In genomic region chr17:32363821-32364301, GRCm38 (mm10) we compare ENCODE assay signal across 8 mouse cellular contexts. TPM values are rescaled to one million over a fixed set of nuclear protein-coding genes. Genes with fewer than 3 reads are reported as not detected.
A peak's percentile ranks its signal among the peaks of the same experiment; 100 is the strongest.
DNase-seq lines count a peak whose midpoint lies in the region; ATAC-seq and TF ChIP-seq lines count a peak whose summit lies in the region.

No protein-coding gene starts in this region.

- peak overlapping the region; percentile 93 for H3K9ac ChIP-seq in CH12.LX (ENCODE audit: insufficient read depth, low read depth)
- peak overlapping the region; percentile 81 for H3K9ac ChIP-seq in embryonic facial prominence, embryonic 15.5 days
- peak overlapping the region; percentile 95 for H3K9ac ChIP-seq in intestine, postnatal 0 days (ENCODE audit: low read depth, low read length)

- dilution Hi-C loops in CH12.LX (cut with MboI; ENCODE audit: extremely low pct_ligation_motif_present, extremely low pct_unique_long_range_greater_than_20kb, low sequenced_read_pairs): no loop called here

- H3K27ac ChIP-seq in heart, embryonic 10.5 days: peak overlapping the region; percentile 98
- H3K27ac ChIP-seq in CH12.LX (ENCODE audit: insufficient read depth, low read depth): no peak overlapping the region
- H3K27ac ChIP-seq in embryonic facial prominence, embryonic 15.5 days (replicated peaks): peak overlapping the region; percentile 74
- 0 out of 2 replicates have a peak overlapping the region, but pooled peaks have one; percentile 41 for H3K27ac ChIP-seq in intestine, postnatal 0 days (ENCODE audit: low read depth, low read length)

- TF ChIP-seq CTCF in CH12.LX (conservative IDR thresholded peaks at IDR 0.05 in 1 of 2, IDR thresholded peaks at IDR 0.05 in 1 of 2; ENCODE audit: low read depth in 2 of 2, low read length in 2 of 2): no peak
- TF ChIP-seq CTCF in intestine, postnatal 0 days (IDR thresholded peaks at IDR 0.05; ENCODE audit: low read depth): no peak

- peaks cover 44% of the 10 kb centered on the region for H3K36me3 ChIP-seq in heart, embryonic 10.5 days
- H3K36me3 ChIP-seq in CH12.LX (replicated peaks in 1 of 2; ENCODE audit: control insufficient read depth in 1 of 2, insufficient read depth in 1 of 2, low read length in 1 of 2) (peaks cover 29 to 43% of the 10 kb centered on the region in 2 experiments), myocyte (ENCODE audit: control insufficient read depth, insufficient read depth) (peaks cover 16% of the 10 kb centered on the region)
- H3K36me3 ChIP-seq in embryonic facial prominence, embryonic 15.5 days: peaks cover 37% of the 10 kb centered on the region
- H3K36me3 ChIP-seq in intestine, postnatal 0 days (ENCODE audit: control insufficient read depth, insufficient read depth): peaks cover 38% of the 10 kb centered on the region

- H3ac ChIP-seq in myocyte (ENCODE audit: control insufficient read depth, insufficient read length): peak overlapping the region; percentile 87

- in situ Hi-C loops in CH12.LX (cut with MboI; ENCODE audit: low pct_ligation_motif_present, low pct_unique_long_range_greater_than_20kb, low sequenced_read_pairs): no loop called here

- DNase-seq in heart, embryonic 10.5 days (ENCODE audit: low spot score): peak; percentile 77
- DNase-seq in heart, postnatal 14 days: no peak
- peak; percentile 25 for DNase-seq in CH12.LX (ENCODE audit: extremely low read depth)
- DNase-seq in layer of hippocampus, postnatal 10 days (ENCODE audit: low spot score in 2 of 2): no peak
- DNase-seq in frontal cortex, postnatal 14 days (ENCODE audit: low spot score in 2 of 2): no peak

- H3K4me2 ChIP-seq in CH12.LX (ENCODE audit: insufficient read depth, low read depth, poor library complexity, severe bottlenecking): peak overlapping the region; percentile 92
- peak overlapping the region; percentile 51 for H3K4me2 ChIP-seq in embryonic facial prominence, embryonic 15.5 days (replicated peaks)
- H3K4me2 ChIP-seq in intestine, postnatal 0 days (replicated peaks; ENCODE audit: low read depth): peak overlapping the region; percentile 80
- H3K4me2 ChIP-seq in myocyte (ENCODE audit: low read depth): peak overlapping the region; percentile 94

- no peaks in the 10 kb centered on the region for H3K9me3 ChIP-seq in heart, embryonic 10.5 days
- no peaks in the 10 kb centered on the region for H3K9me3 ChIP-seq in CH12.LX (replicated peaks; ENCODE audit: low read length)
- no peaks in the 10 kb centered on the region for H3K9me3 ChIP-seq in embryonic facial prominence, embryonic 15.5 days (replicated peaks)
- H3K9me3 ChIP-seq in intestine, postnatal 0 days (ENCODE audit: control insufficient read depth): no peaks in the 10 kb centered on the region

- TF ChIP-seq EP300 in CH12.LX (IDR thresholded peaks at IDR 0.05; ENCODE audit: low read length): no peak

- TF ChIP-seq POLR2A in CH12.LX (IDR thresholded peaks at IDR 0.05; ENCODE audit: low read depth, low read length): no peak
- no peak for TF ChIP-seq POLR2A in myocyte (IDR thresholded peaks at IDR 0.05; ENCODE audit: insufficient read length, low read depth)

- peaks cover 35% of the 10 kb centered on the region for H3K4me1 ChIP-seq in heart, embryonic 10.5 days
- peaks cover 9 to 24% of the 10 kb centered on the region in 2 experiments for H3K4me1 ChIP-seq in CH12.LX (ENCODE audit: control insufficient read depth in 1 of 2, insufficient read depth in 2 of 2)
- H3K4me1 ChIP-seq in embryonic facial prominence, embryonic 15.5 days: peaks cover 21% of the 10 kb centered on the region
- H3K4me1 ChIP-seq in intestine, postnatal 0 days (replicated peaks; ENCODE audit: control insufficient read depth, insufficient read depth, low read length): peaks cover 5% of the 10 kb centered on the region

- no peaks in the 10 kb centered on the region for H3K27me3 ChIP-seq in heart, embryonic 10.5 days (ENCODE audit: insufficient read depth, poor library complexity, severe bottlenecking)
- H3K27me3 ChIP-seq in CH12.LX (replicated peaks) (no peaks in the 10 kb centered on the region), myocyte (ENCODE audit: control insufficient read depth, insufficient read depth, insufficient read length) (no peaks in the 10 kb centered on the region)
- H3K27me3 ChIP-seq in embryonic facial prominence, embryonic 15.5 days: no peaks in the 10 kb centered on the region
- H3K27me3 ChIP-seq in intestine, postnatal 0 days (replicated peaks; ENCODE audit: control insufficient read depth, insufficient read depth, low read length): no peaks in the 10 kb centered on the region

- intact Hi-C loops in heart, postnatal 14 days (cut with DNase I): no loop called here

- H3K79me2 ChIP-seq in CH12.LX (replicated peaks; ENCODE audit: control insufficient read depth, extremely low read depth, insufficient read depth, poor library complexity, severe bottlenecking) (peaks cover 22% of the 10 kb centered on the region), myocyte (ENCODE audit: control insufficient read depth, insufficient read depth) (peaks cover 21% of the 10 kb centered on the region)

- no peak for TF ChIP-seq RAD21 in CH12.LX (IDR thresholded peaks at IDR 0.05; ENCODE audit: low read depth, low read length)

- H3K4me3 ChIP-seq in heart, embryonic 10.5 days: peak overlapping the region; percentile 91
- H3K4me3 ChIP-seq in CH12.LX (replicated peaks in 1 of 3; ENCODE audit: low read depth in 2 of 3, low read length in 2 of 3, poor library complexity in 1 of 3): peak overlapping the region; percentile 70 to 87 (median 86)
- H3K4me3 ChIP-seq in embryonic facial prominence, embryonic 15.5 days (replicated peaks): peak overlapping the region; percentile 94
- H3K4me3 ChIP-seq in intestine, postnatal 0 days (ENCODE audit: low read depth, low read length): peak overlapping the region; percentile 97
- peak overlapping the region; percentile 46 for H3K4me3 ChIP-seq in myocyte

- peak; percentile 39 for ATAC-seq in embryonic facial prominence, embryonic 15.5 days (ENCODE audit: insufficient number of reproducible peaks, low FRiP score, low TSS enrichment, low read depth)
- peak; percentile 59 for ATAC-seq in intestine, postnatal 0 days

- WGBS in heart, embryonic 10.5 days: under 1% methylated on average over 37 of the region's 50 CpGs
- under 1% methylated on average over 27 of the region's 50 CpGs for WGBS in embryonic facial prominence, embryonic 15.5 days
- WGBS in intestine, postnatal 0 days: under 1% methylated on average over 23 of the region's 50 CpGs

TF ChIP-seq in CH12.LX, 34 proteins besides CTCF, POLR2A, EP300 and RAD21:
- TF ChIP-seq ZNF384 (IDR thresholded peaks at IDR 0.05; ENCODE audit: low read depth, low read length) (no peak), SIN3A (IDR thresholded peaks at IDR 0.05; ENCODE audit: low read length) (peak; percentile 27; the same call in 1 of the 2 replicates)

TF ChIP-seq in myocyte, 11 proteins besides CTCF, POLR2A, EP300 and RAD21 (continues in another document):
- TF ChIP-seq SRF (IDR thresholded peaks at IDR 0.05; ENCODE audit: control insufficient read depth, insufficient read length, low read depth) (no peak), CEBPB (IDR thresholded peaks at IDR 0.05; ENCODE audit: insufficient read depth, poor library complexity, severe bottlenecking) (no peak), MYOG (IDR thresholded peaks at IDR 0.05; ENCODE audit: control insufficient read depth in 1 of 3, insufficient read depth in 1 of 3, insufficient read length in 2 of 3, low read depth in 2 of 3) (no peak)

RNA-seq across cellular contexts. Expression of gene Akap8l, which starts 13.5 kb away (rescaled TPM):
- polyA plus RNA-seq in heart, embryonic 10.5 days (2016; fragmentation: Nextera tagmentation; extraction: Ambion mirVana): 84.7 and 88.6 TPM in 2 replicates
- total RNA-seq in heart, postnatal 14 days (2021): 10 to 100 TPM; 49.2 to 57.1 TPM
- total RNA-seq in CH12.LX (2012; rRNA removed) (32.0 and 41.4 TPM in 2 replicates), CH12.LX (2014; rRNA removed) (29.6 and 30.1 TPM in 2 replicates)
- polyA plus RNA-seq in CH12.LX (2012; ENCODE audit: insufficient read length, low read depth) (43.4 and 51.2 TPM in 2 replicates), myocyte (2012; fragmentation: generic; extraction: Trizol) (31.7 TPM)
- 96.5 and 110 TPM in 2 replicates for polyA plus RNA-seq in embryonic facial prominence, embryonic 15.5 days (2015; fragmentation: Nextera tagmentation; extraction: Ambion mirVana)
- polyA plus RNA-seq in intestine, postnatal 0 days (2015; fragmentation: Nextera tagmentation; extraction: Ambion mirVana): 21.6 and 26.8 TPM in 2 replicates
- 100 to 1,000 TPM; 115 to 140 TPM for total RNA-seq in layer of hippocampus, postnatal 10 days (2021)

RNA-seq across cellular contexts. Expression of gene Wiz, which starts 25.4 kb away (rescaled TPM):
- polyA plus RNA-seq in heart, embryonic 10.5 days (2016; fragmentation: Nextera tagmentation; extraction: Ambion mirVana): 17.9 and 21.8 TPM in 2 replicates
- total RNA-seq in heart, postnatal 14 days (2021): 10 to 100 TPM; 22.4 to 23.4 TPM
- total RNA-seq in CH12.LX (2012; rRNA removed): 4.4 and 4.5 TPM in 2 replicates
- total RNA-seq in CH12.LX (2014; rRNA removed): 1.0 and 1.2 TPM in 2 replicates
- polyA plus RNA-seq in CH12.LX (2012; ENCODE audit: insufficient read length, low read depth): 20.4 and 25.4 TPM in 2 replicates
- 27.7 and 30.1 TPM in 2 replicates for polyA plus RNA-seq in embryonic facial prominence, embryonic 15.5 days (2015; fragmentation: Nextera tagmentation; extraction: Ambion mirVana)
- 9.5 and 10.0 TPM in 2 replicates for polyA plus RNA-seq in intestine, postnatal 0 days (2015; fragmentation: Nextera tagmentation; extraction: Ambion mirVana)
- 21.0 TPM for polyA plus RNA-seq in myocyte (2012; fragmentation: generic; extraction: Trizol)
- total RNA-seq in layer of hippocampus, postnatal 10 days (2021): 10 to 100 TPM; 84.1 to 92.5 TPM

RNA-seq across cellular contexts. Expression of gene Rasal3, which starts 39.5 kb away (rescaled TPM):
- polyA plus RNA-seq in heart, embryonic 10.5 days (2016; fragmentation: Nextera tagmentation; extraction: Ambion mirVana): 1.2 and 2.3 TPM in 2 replicates
- total RNA-seq in heart, postnatal 14 days (2021): 1 to 10 TPM; 1.3 to 4.7 TPM
- total RNA-seq in CH12.LX (2012; rRNA removed): 27.5 and 40.5 TPM in 2 replicates
- 18.1 and 18.6 TPM in 2 replicates for total RNA-seq in CH12.LX (2014; rRNA removed)
- 77.6 and 83.2 TPM in 2 replicates for polyA plus RNA-seq in CH12.LX (2012; ENCODE audit: insufficient read length, low read depth)
- polyA plus RNA-seq in embryonic facial prominence, embryonic 15.5 days (2015; fragmentation: Nextera tagmentation; extraction: Ambion mirVana): 1.8 and 2.9 TPM in 2 replicates
- 1.1 TPM in 2 replicates for polyA plus RNA-seq in intestine, postnatal 0 days (2015; fragmentation: Nextera tagmentation; extraction: Ambion mirVana)
- not detected for polyA plus RNA-seq in myocyte (2012; fragmentation: generic; extraction: Trizol)
- total RNA-seq in layer of hippocampus, postnatal 10 days (2021): 1 to 10 TPM; 3.2 to 3.6 TPM

RNA-seq across cellular contexts. Expression of gene Akap8, which starts 42.8 kb away (rescaled TPM):
- polyA plus RNA-seq in heart, embryonic 10.5 days (2016; fragmentation: Nextera tagmentation; extraction: Ambion mirVana): 100 and 115 TPM in 2 replicates
- 10 to 100 TPM; 50.0 to 62.5 TPM for total RNA-seq in heart, postnatal 14 days (2021)
- 62.5 and 85.8 TPM in 2 replicates for total RNA-seq in CH12.LX (2012; rRNA removed)
- total RNA-seq in CH12.LX (2014; rRNA removed): 75.2 and 80.2 TPM in 2 replicates
- polyA plus RNA-seq in CH12.LX (2012; ENCODE audit: insufficient read length, low read depth): 146 and 174 TPM in 2 replicates
- polyA plus RNA-seq in embryonic facial prominence, embryonic 15.5 days (2015; fragmentation: Nextera tagmentation; extraction: Ambion mirVana): 91.5 and 97.9 TPM in 2 replicates
- polyA plus RNA-seq in intestine, postnatal 0 days (2015; fragmentation: Nextera tagmentation; extraction: Ambion mirVana): 18.3 and 21.9 TPM in 2 replicates
- 14.0 TPM for polyA plus RNA-seq in myocyte (2012; fragmentation: generic; extraction: Trizol)
- 100 to 1,000 TPM in 1 of 2 experiments, 10 to 100 TPM in 1; 88.7 to 112 TPM for total RNA-seq in layer of hippocampus, postnatal 10 days (2021)

Comparison
In these comparisons a context has a peak if more than half of its experiments do, and no peak if none do; other contexts are left out.
1. DNase-seq: peak in heart, embryonic 10.5 days (single experiment) and CH12.LX (single experiment); none in heart, postnatal 14 days (0 of 2), layer of hippocampus, postnatal 10 days (0 of 2) and frontal cortex, postnatal 14 days (0 of 2).
2. H3K4me3 ChIP-seq: peak in every context shown above with its lines; median percentile 97 in intestine, postnatal 0 days; 94 in embryonic facial prominence, embryonic 15.5 days; 91 in heart, embryonic 10.5 days; 86 in CH12.LX; 46 in myocyte.
3. RNA of gene Rasal3, which starts 39.5 kb away (polyA plus RNA-seq): 77.6 to 83.2 TPM in CH12.LX; 1.2 to 2.3 TPM in heart, embryonic 10.5 days, 1.8 to 2.9 TPM in embryonic facial prominence, embryonic 15.5 days, 1.1 TPM in intestine, postnatal 0 days and not detected in myocyte (single experiment); every median in the first group is over 10 times any median in the second.
4. Peak in every context shown above with its lines, with median percentiles within 50 percentile points of each other: H3K4me2 ChIP-seq and H3K9ac ChIP-seq.